Mouse (Mus musculus): ENCODE results near the gene Rabl2.

Gene Rabl2

GRCm38 (mm10) chr15:89550506-89550905 is 41.2 kb downstream of the Rabl2 start:
- no peak for DNase-seq

- DNase-seq: no peak
Observed at GRCm38 (mm10) chr15:89548837-89549236, 42.9 kb downstream of the Rabl2 start.

DNA sequence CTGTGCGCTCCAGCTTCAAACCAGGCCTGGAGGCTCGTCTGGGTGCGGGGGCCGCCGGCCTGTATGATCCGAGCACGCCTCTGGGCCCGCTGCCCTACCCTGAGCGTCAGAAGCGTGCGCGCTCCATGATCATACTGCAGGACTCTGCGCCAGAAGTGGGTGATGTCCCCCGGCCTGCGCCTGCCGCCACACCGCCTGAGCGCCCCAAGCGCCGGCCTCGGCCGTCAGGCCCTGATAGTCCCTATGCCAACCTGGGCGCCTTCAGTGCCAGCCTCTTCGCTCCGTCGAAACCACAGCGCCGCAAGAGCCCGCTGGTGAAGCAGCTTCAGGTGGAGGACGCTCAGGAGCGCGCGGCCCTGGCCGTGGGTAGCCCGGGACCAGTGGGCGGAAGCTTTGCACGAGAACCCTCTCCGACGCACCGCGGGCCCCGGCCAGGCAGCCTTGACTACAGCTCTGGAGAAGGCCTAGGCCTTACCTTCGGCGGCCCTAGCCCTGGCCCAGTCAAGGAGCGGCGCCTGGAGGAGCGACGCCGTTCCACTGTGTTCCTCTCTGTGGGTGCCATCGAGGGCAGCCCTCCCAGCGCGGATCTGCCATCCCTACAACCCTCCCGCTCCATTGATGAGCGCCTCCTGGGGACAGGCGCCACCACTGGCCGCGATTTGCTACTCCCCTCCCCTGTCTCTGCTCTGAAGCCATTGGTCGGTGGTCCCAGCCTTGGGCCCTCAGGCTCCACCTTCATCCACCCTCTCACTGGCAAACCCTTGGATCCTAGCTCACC is 43.7 kb downstream of the Rabl2 start:
- DNase-seq: no peak

GRCm38 (mm10) chr15:89547321-89547720 is 44.4 kb downstream of the Rabl2 start:
- DNase-seq: no peak

- no peak for DNase-seq
Observed at GRCm38 (mm10) chr15:89544171-89544570, 47.6 kb downstream of the Rabl2 start.

DNA sequence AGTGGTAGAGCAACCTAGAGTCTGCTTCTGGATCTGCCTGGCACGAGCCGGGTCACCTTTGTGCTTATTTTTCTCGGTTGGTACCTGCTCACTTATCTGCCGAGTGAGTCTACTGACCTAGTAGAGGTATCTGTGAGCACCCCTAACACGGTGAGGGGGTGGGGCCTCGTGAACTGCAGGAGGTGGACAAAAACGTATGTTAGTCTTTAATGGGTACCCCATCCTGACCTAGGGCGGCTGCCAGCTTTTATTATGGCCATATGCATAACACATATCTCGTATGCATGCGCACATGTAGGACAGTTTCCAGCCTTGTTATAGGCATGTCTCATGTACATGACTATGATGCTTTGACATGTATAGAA is 57.9 kb downstream of the Rabl2 start:
- no peak for DNase-seq

- DNase-seq: no peak
Observed at GRCm38 (mm10) chr15:89532924-89533842, 58.5 kb downstream of the Rabl2 start.
